Mouse (Mus musculus) MN1 (cell line): ENCODE measurements around the gene Inha.
A peak's percentile ranks its signal among the peaks of the same experiment; 100 is the strongest.

Experiments
- DNase-seq: peaks from one replicate; pipeline ENCODE4 v3.0.0-alpha.2; 2016; ENCODE audit warnings: low spot score

Inha gene

DNA sequence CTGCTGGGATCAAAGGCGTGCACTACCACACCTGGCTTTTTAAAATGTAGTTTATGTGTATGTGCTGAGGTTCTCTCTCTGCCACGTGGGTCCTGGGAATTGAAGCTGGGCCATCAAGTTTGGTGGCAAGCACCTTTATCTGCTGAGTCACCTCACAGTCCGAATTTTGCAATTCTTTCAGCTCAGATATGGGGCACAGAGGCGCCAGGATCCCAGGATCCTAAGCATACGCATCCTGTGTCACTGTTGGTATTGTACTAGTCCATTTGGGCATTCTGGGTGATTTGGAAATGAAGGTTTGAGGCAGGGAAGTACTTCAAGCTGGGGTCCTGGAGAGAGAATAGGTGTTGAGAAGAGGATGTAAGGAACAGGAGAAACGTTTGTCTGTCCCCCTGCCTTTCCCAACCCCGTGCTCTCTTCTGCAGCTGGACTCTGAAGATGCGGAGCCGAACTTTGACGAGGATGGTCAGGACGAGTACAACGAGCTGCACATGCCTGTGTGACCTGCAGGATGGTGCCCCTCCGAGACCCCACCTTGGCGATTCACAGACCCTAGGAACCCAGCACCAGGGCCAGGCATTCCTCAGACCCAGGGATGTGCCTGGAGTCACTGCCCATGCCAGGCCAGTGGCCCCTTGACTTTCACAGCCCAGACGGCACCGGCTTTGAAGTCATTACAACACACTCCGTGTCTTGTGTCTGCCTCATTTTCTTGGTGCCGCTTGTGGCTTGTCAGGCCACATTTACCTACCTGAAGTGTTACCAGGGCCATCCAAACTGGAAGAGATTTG is 51.7 kb downstream of the Inha start:
- no peak for DNase-seq

DNA sequence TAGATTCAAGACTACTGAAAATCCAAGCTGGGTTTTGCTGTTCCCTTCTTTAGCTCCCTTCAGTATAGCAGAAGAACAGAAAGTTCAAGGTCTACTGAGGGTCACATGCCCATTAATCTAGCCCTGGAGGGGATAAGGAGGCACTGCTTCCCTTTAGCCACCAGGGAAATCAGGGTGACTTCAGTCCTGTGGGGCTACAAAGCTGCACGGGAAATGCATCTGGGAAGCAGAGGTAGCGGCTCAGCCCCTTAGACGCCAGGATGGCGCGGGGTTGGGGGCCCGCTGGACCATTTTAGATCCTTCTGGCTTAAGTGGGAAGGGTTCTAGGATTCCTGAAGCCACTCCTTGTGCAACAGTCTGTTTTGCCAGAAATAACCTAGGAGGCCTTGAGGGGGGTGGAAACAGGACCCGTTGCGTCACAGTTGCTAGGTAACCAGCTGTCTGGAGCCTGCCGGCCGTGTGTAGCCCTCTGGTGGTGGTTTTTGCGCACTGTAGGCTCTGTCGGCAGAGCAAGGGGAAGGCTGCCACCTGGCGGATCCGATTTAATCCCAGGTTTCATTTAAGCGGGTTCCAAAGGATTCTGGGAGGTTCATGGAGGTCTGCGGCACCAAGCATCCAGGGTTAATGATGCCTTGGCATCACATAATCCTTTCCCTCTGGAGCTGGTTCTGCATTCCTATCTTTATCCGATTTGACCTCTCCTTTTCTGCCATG is 52.5 kb downstream of the Inha start:
- peak; percentile 96 for DNase-seq
